Mouse (Mus musculus): ENCODE results near the gene Cdh23.
A peak's percentile ranks its signal among the peaks of the same experiment; 100 is the strongest.
"Not testable (repeated sequence)": the region's sequence is repeated elsewhere in the genome, so short reads cannot be mapped to it uniquely, and the experiment has no call there.

The Cdh23 gene

DNA sequence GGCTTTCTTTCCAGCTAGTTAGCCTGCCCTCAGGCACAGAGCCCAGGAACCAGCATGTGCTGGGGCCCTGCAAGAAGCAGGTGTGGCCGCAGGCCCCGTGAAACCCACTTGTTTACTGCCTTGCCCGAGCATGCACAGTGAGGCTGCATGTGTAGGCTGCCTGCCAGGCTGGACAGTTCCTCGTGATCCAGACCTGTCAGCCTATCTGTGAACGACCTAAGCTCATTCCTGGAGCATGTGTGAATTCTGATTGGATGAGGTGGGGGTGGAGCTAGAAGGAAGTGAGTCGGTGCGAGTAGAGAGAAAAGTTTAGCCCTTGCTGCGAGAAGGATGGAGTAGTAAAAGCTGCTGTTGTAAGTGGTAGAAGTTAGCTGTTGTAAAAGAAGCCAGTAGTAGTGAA, 16.0 kb upstream of the Cdh23 start:
- not testable (repeated sequence) for DNase-seq (ENCODE audit: extremely low read depth, insufficient read length, low spot score)

DNA sequence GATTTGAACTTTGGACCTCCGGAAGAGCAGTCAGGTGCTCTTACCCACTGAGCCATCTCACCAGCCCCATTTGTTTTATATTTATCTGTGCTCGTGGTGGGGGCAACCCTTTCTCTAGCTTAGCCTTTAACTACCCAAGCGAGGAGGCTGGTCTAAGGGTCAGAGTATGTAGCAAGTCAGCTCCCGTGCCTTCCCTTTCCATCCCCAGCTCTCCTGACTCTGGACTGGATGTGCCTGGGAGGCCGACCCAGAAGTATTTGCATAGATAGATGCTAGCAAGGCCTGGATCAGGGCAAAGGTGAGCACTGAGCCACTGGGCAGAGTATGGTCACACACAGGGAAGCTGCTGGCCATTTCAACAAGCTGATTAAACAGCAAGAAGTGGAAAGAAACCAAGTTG, 12.5 kb upstream of the Cdh23 start:
- no peak for DNase-seq (ENCODE audit: extremely low read depth, insufficient read length, low spot score)

- DNase-seq (ENCODE audit: extremely low read depth, insufficient read length, low spot score), result no peak
These were observed 10.0 kb upstream of the Cdh23 start for GRCm38 (mm10) chr10:60706268-60706667.

DNA sequence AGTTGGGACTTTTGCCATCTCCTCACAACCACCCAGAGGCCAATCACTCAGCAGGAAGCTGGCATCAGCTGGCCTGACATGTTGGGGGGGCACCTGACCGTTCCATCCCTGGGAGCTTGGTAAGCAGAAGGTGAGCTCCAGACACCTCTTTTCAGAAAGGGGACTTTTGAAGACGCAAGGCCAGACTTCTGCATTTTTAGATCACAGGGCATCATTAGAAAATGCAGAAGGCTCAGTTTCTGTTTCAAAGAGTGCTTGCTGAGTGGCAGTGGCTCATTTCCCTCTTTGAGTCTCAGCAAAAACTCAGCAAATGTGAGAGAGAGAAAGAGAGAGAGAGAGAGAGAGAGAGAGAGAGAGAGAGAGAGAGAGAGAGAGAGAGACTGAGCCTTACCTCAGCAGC, 8.8 kb upstream of the Cdh23 start:
- no peak for DNase-seq (ENCODE audit: extremely low read depth, insufficient read length, low spot score)

GRCm38 (mm10) chr10:60697775-60698174, 1.5 kb upstream of the Cdh23 start:
- DNase-seq (ENCODE audit: extremely low read depth, insufficient read length, low spot score), result no peak

DNA sequence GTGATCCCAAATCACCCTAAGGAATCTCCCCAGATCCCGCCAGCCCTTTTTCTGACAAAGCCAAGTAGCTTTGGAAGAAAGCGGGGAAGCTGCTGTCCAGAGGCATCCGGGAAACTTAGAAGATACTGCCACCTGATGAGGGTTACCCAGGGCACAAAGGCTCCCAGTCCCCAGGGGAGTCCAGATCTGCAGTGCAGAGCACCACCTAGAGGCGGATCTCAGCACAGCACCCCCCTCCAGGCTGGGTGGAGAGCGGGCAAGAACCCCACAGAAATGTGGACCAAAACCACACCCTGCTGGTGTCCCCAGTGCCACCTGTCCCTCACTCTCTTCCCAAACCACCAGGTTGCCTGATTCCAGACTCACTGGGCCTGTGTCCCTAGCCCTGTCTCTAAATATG, 685 bp upstream of the Cdh23 start:
- DNase-seq (ENCODE audit: extremely low read depth, insufficient read length, low spot score), result peak; percentile 34

DNA sequence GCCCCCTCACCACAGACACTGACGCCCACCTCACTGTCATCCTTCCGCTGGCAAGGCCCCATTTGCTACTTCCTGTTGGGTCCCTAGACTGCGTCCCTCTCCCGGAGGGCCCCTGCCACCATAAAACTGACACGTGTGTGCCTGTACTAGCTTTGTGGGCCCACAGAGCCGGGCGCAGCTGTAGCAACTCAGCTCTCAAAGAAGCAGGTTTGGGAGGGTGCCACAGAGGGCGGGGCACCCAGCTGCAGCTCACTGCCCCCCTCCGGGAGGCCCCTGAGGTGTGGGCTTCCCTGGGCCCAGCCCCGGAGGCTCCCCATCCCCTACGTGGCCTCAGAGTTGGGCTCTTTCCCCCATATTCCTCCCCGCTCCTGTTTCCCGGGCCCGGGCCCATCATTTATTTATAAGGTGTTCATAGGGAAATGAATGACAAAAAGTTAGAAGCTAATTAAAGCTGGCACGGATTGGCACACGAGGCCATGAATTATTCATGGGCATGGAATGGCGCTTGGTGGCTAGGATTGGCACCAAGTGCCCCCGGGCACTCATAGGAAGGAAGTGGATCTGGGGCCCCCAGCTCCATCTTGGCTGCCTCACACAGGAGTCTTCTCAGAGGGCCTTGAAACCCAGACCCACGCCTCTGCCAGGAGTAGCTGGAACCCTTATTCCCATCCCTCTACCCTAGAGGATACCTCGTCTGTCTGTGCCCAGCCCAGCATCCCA, 4.5 kb downstream of the Cdh23 start:
- DNase-seq (ENCODE audit: extremely low read depth, insufficient read length, low spot score), result no peak

DNA sequence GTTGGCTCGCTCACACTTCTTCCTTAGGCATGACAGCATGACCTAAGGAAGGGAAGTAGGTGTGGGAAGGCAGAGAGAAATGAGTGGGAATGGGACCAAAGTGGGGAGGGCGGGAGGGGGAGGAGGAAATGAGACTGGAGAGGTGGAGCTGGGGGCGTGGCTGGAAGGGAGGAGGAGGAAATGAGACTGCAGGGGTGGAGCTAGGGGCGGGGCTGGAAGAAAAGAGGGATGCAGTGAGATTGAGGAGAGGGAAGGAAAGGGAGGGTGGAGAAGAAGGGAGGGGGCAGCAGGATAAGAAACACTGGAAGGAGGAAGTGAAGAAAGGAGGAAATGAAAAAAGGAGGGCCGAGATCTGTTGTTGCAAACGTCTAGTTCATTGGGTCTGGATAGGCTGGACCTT, 5.3 kb downstream of the Cdh23 start:
- DNase-seq (ENCODE audit: extremely low read depth, insufficient read length, low spot score), result no peak

- DNase-seq (ENCODE audit: extremely low read depth, insufficient read length, low spot score), result no peak
These were observed 6.9 kb downstream of the Cdh23 start for GRCm38 (mm10) chr10:60689396-60689795.

- no peak for DNase-seq (ENCODE audit: extremely low read depth, insufficient read length, low spot score)
These were observed 9.1 kb downstream of the Cdh23 start for GRCm38 (mm10) chr10:60687011-60687776.

- no peak for DNase-seq (ENCODE audit: extremely low read depth, insufficient read length, low spot score)
These were observed 9.7 kb downstream of the Cdh23 start for GRCm38 (mm10) chr10:60686641-60686975.

DNA sequence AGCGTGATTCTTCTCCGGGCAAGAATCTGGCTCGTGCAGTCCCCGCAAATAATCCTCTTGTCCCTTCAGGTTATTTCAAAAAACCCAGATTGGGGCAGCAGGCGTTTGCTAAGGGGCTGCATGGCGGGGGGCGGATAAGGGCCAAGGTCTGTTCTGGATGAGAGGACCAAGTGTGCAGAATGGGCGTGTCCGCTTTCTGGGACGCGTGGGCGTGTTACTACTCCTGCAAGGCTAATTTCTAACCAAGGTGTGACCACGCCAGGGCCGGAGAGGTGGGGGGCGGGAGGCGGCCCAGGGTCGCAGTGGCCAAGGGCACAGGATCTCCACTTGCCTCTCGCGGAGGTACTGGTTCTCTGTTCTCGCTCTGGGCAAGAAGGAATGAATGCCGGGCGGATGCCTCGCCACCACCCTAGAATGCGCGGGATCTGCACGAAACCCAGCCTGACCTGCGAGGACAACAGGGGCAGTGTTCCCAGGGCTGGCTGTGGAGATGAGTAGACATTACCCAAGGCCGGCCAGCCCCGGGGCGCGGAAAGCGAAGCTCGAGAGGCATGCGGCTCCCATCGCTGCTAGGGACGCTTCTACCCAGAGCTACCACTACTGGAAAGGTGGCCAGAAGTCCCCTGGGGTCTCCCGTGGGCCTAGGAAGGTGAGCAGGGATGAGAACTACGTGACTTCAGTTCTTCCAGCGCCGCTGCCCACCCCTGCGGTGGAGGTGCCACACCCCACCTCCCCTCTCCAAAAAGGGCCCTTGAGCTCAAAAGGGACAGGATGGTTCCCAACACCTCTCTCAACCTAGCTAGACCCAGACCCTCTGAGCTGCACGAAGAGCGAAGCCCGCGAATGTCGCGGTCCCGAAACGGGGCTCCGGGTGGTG, 10.3 kb downstream of the Cdh23 start:
- no peak for DNase-seq (ENCODE audit: extremely low read depth, insufficient read length, low spot score)

GRCm38 (mm10) chr10:60678926-60679325, 17.4 kb downstream of the Cdh23 start:
- DNase-seq (ENCODE audit: extremely low read depth, insufficient read length, low spot score), result no peak

DNA sequence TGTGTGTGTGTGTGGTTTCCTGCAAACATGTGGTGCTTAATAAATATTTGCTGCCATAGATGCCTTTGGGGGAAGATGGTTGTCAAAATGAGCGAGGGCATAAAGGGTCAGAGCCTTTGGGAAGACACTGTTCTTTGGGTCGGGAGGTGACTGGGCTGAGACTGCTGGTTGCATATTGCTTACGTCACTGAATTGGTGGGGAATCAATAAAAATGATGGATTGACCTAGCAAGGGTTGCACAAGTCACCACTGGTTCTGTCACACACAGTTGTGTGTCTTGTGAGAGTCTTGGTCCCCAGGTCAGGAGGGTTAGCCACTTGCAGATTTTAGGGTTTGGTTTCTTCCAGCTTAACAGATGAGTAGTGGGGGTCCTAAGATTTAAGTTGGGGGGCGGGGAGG, 19.0 kb downstream of the Cdh23 start:
- DNase-seq (ENCODE audit: extremely low read depth, insufficient read length, low spot score), result no peak

- no peak for DNase-seq (ENCODE audit: extremely low read depth, insufficient read length, low spot score)
These were observed 26.1 kb downstream of the Cdh23 start for GRCm38 (mm10) chr10:60670166-60670565.

GRCm38 (mm10) chr10:60668591-60668990, 27.7 kb downstream of the Cdh23 start:
- peak; percentile 51 for DNase-seq (ENCODE audit: extremely low read depth, insufficient read length, low spot score)

DNA sequence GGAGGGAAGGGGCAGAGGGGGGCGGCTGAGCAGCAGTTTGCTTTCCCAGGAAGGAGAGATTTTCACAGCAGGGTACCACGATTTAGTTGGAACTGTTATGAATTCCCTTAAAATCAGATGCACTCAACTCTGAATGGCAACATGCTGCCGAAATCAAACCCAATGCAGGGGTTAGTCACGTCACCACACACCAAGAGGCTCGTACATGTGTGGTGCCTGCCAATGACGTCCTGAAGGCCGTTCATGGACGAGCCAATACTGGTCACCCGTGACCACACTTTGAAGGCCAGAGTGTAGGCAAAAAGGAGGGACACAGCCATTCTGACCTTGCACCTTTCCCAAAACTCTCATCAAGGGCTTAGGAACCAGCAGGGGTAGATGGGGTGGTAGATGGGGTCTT, 35.3 kb downstream of the Cdh23 start:
- no peak for DNase-seq (ENCODE audit: extremely low read depth, insufficient read length, low spot score)

- DNase-seq (ENCODE audit: extremely low read depth, insufficient read length, low spot score), result no peak
These were observed 36.8 kb downstream of the Cdh23 start for GRCm38 (mm10) chr10:60659450-60660020.

DNA sequence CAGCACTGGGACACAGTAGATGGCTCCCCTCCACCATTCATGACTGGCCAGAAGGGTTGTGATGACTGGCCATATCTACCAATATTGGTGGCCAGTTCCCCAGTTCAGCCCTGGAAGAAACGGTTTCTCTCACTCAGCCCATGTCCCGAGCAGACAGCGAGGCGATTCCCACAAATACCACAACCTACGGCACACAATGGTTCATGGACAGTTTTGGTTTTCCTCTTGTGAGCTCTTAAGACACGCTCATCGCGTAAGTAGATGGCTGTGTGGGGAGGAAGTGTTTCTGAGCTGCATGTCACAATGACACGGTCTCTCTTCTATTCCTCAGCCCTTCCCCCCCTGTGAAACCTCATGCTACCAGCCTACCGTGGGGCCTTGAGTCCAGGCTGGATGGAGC, 38.1 kb downstream of the Cdh23 start:
- DNase-seq (ENCODE audit: extremely low read depth, insufficient read length, low spot score), result no peak

DNA sequence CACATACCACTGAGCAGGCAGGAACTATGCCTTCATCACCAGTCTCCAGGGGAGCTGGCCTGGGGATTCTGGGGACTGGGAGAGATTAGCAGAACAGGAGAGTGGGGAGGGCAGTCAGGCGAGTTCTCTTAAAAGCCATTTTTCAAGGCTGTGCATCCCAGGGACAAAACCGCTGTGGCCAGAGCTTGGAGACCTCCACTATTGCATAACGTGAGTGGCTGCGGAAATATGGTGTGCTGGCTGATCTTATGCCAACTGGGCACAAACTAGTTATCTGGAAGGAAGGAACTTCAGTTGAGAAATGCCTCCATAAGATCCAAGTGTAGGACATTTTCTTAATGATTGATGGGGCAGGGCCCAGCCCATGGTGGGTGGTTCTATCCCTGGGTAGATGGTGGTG, 42.6 kb downstream of the Cdh23 start:
- DNase-seq (ENCODE audit: extremely low read depth, insufficient read length, low spot score), result no peak

- no peak for DNase-seq (ENCODE audit: extremely low read depth, insufficient read length, low spot score)
These were observed 43.2 kb downstream of the Cdh23 start for GRCm38 (mm10) chr10:60653106-60653505.
